Mouse (Mus musculus) cerebellum, postnatal 25 days (tissue): ENCODE data around the gene Agtr1a.
A peak's percentile ranks its signal among the peaks of the same experiment; 100 is the strongest.

ENCODE experiments used
- DNase-seq, 2 experiments: peaks; one replicate each; pipeline ENCODE4 v3.0.0; 2021; ENCODE audit warnings: mixed read lengths in 2 of 2

The Agtr1a gene

DNA sequence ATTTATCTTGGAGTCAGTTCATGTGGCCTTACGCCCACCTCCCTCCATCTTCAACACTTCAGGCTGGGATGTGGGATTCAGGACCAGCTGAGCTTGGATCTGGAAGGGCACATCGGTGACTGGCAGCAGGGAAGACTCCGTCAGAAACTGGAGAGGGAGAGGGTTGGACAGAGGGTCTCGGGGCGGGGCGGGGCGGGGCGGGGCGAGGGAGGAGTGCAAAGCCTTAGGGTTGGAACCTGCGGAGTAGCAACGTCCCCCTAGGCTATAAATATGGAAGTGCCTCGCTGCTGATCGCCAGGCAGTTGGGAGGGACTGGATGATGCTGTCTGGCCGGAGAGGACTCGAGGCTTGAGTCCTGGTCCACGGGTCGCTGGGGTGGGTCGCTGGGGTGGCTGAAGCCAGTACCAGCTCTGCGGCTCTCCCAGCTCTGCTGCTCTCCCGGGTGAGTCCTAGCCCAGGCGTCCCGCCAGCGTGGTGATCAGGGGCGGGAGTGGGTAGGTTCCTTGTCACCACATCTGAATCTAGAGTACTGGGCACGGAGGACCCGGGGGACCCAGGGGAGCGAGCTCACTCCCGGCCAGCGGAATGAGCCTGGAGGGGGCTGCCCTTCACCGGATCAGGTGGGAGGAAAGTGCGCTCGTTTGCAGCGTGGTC, at the start of gene Agtr1a:
Gene Agtr1a, plus strand, starts transcription at position 294 of the 654 bp plus-strand sequence.
- DNase-seq, result peak; percentile 47 to 57

DNA sequence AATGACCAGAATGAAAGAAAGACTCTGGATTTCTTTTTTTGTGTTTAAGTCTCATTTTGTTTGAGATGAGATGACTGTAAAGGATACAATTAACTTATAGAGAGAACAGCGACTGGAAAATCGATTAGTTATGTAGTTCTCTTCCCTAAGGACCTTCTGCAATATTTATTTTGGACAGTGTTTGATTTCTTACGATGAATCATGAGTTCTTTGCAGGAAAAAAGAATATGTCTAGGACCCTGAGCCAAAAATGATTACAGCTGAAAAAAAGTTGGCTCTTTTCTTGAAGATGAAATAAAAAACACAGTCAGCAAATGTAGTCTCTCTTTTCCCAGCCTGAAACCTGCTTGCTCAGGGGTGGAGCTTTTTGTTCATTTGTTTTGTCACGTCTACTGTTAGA, 26.0 kb upstream of the Agtr1a start:
- DNase-seq, result no peak

GRCm38 (mm10) chr13:30324669-30325346, 11.4 kb upstream of the Agtr1a start:
- DNase-seq, result no peak

- DNase-seq, result no peak
These were observed 5.2 kb upstream of the Agtr1a start for GRCm38 (mm10) chr13:30331061-30331460.

DNA sequence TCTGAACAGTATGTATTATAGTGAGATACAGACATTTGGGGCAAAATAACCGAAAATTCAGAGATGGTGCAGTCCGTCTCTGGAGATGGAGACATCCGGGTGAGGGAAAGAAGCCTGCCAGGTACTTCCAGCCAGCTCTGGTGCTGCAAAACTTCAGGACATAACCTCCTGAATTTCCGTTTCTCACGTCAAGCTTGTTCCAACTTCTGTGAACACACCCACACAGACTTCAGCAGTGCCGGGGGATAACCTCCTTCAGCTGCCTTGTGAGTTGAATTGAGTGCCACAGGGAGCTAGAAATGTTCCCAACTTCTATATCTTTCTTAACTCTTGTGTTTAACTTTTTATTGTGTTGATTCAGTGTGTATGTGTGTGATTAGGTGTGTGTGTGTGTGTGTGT, 4.4 kb upstream of the Agtr1a start:
- no peak for DNase-seq

GRCm38 (mm10) chr13:30332581-30332980, 3.7 kb upstream of the Agtr1a start:
- DNase-seq, result no peak

- no peak for DNase-seq
These were observed 1.6 kb upstream of the Agtr1a start for GRCm38 (mm10) chr13:30334667-30335066.

- DNase-seq, result peak in 1 of 2 experiments; percentile 3
These were observed 672 bp downstream of the Agtr1a start for GRCm38 (mm10) chr13:30336913-30337312.

GRCm38 (mm10) chr13:30337646-30338045, 1.4 kb downstream of the Agtr1a start:
- DNase-seq, result no peak

DNA sequence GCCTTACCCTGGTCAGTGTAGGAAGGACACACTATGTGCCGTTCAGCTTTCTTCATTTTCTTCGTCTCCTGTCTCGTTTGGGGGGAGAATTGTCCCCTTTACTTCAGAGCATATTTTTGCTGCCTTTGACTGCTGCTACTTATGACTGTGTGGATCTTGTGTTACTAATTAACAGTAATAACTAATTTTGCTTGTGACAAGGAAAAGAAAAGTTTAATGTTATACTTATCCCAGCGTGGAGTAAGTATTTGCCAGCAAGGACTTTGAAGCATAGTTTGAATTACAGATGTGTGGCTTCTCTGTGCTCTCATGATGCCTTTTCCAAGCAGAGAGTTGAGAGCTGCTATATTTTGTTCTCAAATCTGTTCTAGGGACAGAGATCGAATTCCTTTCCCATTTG, 2.3 kb downstream of the Agtr1a start:
- DNase-seq, result no peak

DNA sequence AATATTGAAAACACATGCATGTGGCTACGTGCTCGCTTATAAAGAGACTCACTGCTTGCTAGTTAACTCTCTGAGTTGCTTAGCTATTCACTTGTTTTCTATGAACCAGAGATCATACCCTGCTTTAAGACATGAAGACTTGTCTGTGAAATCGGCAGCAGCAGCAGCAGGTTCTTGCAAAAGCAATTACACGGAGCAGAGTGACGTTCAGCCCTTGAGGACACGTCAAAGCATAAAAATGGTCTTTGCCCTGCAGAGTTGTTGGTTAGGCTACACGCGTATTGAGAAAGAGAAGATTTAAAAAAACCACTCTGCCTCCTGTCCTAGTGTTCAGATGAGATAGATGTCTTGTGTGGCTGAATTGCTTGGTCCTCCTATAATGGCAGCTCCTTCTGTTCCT, 3.7 kb downstream of the Agtr1a start:
- no peak for DNase-seq

DNA sequence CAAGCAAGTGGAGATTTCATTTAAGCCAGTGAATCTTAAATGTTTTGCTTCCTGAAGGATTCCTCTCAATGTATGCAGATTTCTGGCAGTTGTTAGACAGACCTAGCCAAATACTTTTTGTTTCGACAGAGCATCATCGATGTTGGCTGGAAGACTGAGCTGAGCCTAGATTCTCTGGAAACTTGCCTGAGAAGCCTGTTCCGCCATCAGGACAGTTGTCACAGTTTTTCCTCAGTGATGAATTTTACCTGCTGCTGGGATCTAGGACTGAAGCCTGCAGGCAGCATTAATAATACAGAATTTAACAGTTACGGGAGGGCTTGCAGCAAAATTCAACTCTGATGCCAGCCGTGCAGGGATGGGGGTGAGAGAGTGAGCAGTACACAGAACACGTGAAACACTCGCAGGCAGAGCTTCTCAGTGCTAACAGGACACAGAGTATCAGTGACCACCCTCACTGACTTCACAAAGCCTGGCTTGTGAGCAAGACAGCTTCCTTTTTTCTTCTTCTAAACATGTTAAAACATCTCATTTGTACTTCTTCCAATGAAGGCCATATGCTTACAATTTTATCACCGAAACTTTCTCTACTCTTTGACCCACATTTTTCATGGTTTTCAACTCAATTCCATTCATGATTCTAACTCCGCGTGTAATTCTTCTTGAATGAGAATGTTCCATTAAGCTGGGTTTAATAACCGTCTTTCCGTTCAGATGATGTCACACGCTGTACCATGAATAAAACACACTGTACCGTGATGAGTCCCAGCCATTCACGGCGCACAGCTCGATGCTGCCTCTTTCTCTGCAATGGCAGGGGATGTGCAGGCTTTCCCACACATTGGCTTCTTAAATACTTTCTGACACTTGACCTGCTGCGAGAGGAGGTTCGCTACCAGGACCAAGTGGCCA, 6.0 kb downstream of the Agtr1a start:
- no peak for DNase-seq

DNA sequence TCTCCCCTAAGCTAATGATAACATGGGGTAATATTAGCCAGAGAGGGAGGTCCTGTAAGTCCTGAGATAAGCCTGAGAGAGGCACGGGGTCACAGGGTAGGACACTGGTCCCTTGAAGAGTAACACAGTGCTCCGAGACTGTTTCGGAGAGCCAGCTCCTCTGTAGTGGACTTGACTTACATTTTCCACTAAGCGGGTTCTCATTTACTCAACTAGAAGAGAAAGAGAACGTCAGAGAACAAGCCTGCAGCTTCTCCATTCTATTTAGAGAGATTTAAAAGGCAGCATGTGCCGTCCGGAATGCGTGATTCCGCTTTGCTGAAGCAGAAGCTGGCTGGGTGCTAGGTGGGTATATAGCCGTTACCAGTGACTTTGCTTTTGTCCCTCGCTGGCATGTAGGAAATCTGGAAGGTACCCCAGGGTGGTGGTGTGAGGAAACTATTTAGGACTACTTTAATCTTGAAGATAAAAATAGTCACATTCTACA, 9.2 kb downstream of the Agtr1a start:
- DNase-seq, result no peak

DNA sequence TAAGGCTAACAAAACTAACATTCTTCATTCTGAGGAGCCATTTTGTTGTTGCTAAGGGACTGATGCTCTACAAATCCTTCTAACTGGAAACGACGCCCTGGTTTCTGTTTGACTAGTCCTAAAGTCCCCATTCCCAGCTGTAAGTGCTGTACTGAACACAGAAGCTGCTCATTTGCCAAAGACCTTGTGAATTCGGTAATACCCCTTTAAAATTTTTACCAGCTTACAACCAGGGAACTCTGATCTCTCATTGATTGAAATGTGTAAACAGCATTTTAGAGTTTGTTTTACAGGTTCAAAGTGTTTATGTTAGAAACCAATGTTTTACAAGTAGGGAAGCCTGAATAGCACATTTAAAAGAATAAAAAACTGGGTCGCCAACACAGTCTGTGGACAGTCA, 10.6 kb downstream of the Agtr1a start:
- DNase-seq, result no peak

- DNase-seq, result no peak
These were observed 12.1 kb downstream of the Agtr1a start for GRCm38 (mm10) chr13:30348306-30348705.

DNA sequence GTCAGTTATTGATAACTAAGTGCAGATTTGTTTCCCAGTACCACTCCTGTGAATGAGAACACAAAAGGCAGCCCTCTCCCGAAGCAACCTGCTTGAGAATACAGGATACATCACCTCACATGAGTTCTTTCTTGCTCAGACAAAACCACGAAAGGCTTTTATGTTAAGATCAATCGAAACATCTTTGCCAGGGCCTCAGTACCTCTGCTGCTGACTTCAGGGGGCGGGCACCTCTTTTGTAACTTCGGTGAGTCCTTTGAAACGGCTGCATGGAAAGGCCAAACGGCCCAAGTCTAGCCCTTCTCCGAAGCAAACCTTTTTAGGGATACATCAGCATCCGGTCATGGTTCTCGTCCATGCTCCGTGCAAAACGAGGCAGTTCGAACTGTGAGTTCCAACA, 15.7 kb downstream of the Agtr1a start:
- DNase-seq, result no peak

- peak in 1 of 2 experiments; percentile 3 for DNase-seq
These were observed 18.8 kb downstream of the Agtr1a start for GRCm38 (mm10) chr13:30354991-30355580.

- DNase-seq, result no peak
These were observed 19.7 kb downstream of the Agtr1a start for GRCm38 (mm10) chr13:30355979-30356378.

GRCm38 (mm10) chr13:30358456-30359168, 22.4 kb downstream of the Agtr1a start:
- DNase-seq, result no peak

GRCm38 (mm10) chr13:30359886-30360285, 23.6 kb downstream of the Agtr1a start:
- DNase-seq, result no peak

DNA sequence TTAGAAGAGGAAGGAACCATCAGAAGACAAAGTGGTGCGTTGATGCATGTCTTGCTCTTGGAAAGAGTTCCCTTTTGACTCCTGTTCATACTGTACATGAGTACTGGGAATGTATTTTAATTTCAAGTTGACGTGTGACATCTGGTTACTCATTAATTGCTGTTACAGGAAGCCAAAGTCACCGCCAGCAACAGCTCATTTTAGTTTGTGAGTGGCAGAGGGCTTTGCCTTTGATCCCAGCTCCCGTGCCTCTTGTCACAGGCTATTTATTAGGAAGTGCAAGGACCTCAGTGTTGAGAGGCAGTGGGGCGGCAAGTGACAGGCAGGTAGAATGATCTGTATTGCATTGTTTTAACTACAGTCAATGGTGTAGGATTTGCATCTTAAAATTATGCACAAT, 24.8 kb downstream of the Agtr1a start:
- no peak for DNase-seq

GRCm38 (mm10) chr13:30362048-30362447, 25.8 kb downstream of the Agtr1a start:
- DNase-seq, result no peak
